Mouse (Mus musculus): ENCODE measurements at regions not wholly inside any gene's neighbourhood (a gene's known extent, or its start where the extent isn't known, plus 50 kb on each side); places are given as distances from the start of the nearest gene placed in this dataset.
"Not testable (repeated sequence)": the region's sequence is repeated elsewhere in the genome, so short reads cannot be mapped to it uniquely, and the experiment has no call there.

- DNase-seq (ENCODE audit: low spot score) = no peak
Measured at GRCm38 (mm10) chr16:69937514-69938194, 74.1 kb upstream of the Speer2 start.

- DNase-seq (ENCODE audit: low spot score) = no peak
Measured at GRCm38 (mm10) chr16:69943635-69944034, 80.1 kb upstream of the Speer2 start.

- no peak for DNase-seq (ENCODE audit: low spot score)
Measured at GRCm38 (mm10) chr16:69948783-69949182, 85.2 kb upstream of the Speer2 start.

GRCm38 (mm10) chr16:69949339-69949738, 85.8 kb upstream of the Speer2 start:
- no peak for DNase-seq (ENCODE audit: low spot score)

GRCm38 (mm10) chr16:69951581-69951980, 88.0 kb upstream of the Speer2 start:
- DNase-seq (ENCODE audit: low spot score) = no peak

- not testable (repeated sequence) for DNase-seq (ENCODE audit: low spot score)
Measured at GRCm38 (mm10) chr16:69966561-69966960, 103.0 kb upstream of the Speer2 start.

- peak; percentile 25 for DNase-seq (ENCODE audit: low spot score)
Measured at GRCm38 (mm10) chr16:69979813-69980527, 116.4 kb upstream of the Speer2 start.

- no peak for DNase-seq (ENCODE audit: low spot score)
Measured at GRCm38 (mm10) chr16:69984320-69984719, 120.8 kb upstream of the Speer2 start.

- DNase-seq (ENCODE audit: low spot score) = no peak
Measured at GRCm38 (mm10) chr16:69991907-69992470, 128.4 kb upstream of the Speer2 start.

GRCm38 (mm10) chr16:69992715-69993114, 129.2 kb upstream of the Speer2 start:
- DNase-seq (ENCODE audit: low spot score) = no peak

GRCm38 (mm10) chr16:70006863-70007262, 143.3 kb upstream of the Speer2 start:
- DNase-seq (ENCODE audit: low spot score) = no peak

- DNase-seq (ENCODE audit: low spot score) = no peak
Measured at GRCm38 (mm10) chr16:70016980-70017379, 153.4 kb upstream of the Speer2 start.

GRCm38 (mm10) chr16:70019564-70019963, 156.0 kb upstream of the Speer2 start:
- DNase-seq (ENCODE audit: low spot score) = no peak

- no peak for DNase-seq (ENCODE audit: low spot score)
Measured at GRCm38 (mm10) chr16:70021436-70021835, 157.9 kb upstream of the Speer2 start.

GRCm38 (mm10) chr16:70028649-70029048, 165.1 kb upstream of the Speer2 start:
- peak; percentile 32 for DNase-seq (ENCODE audit: low spot score)

GRCm38 (mm10) chr16:70045547-70045946, 182.0 kb upstream of the Speer2 start:
- DNase-seq (ENCODE audit: low spot score) = no peak

- DNase-seq (ENCODE audit: low spot score) = no peak
Measured at GRCm38 (mm10) chr16:70046009-70046408, 182.5 kb upstream of the Speer2 start.

GRCm38 (mm10) chr16:70049850-70050249, 186.3 kb upstream of the Speer2 start:
- no peak for DNase-seq (ENCODE audit: low spot score)

GRCm38 (mm10) chr16:70071471-70071870, 207.9 kb upstream of the Speer2 start:
- DNase-seq (ENCODE audit: low spot score) = no peak

- no peak for DNase-seq (ENCODE audit: low spot score)
Measured at GRCm38 (mm10) chr16:70073740-70074139, 210.2 kb upstream of the Speer2 start.

- DNase-seq (ENCODE audit: low spot score) = no peak
Measured at GRCm38 (mm10) chr16:70079497-70079896, 216.0 kb upstream of the Speer2 start.

- DNase-seq (ENCODE audit: low spot score) = no peak
Measured at GRCm38 (mm10) chr16:70091291-70091690, 222.5 kb upstream of the Gbe1 start.

GRCm38 (mm10) chr16:70091963-70092362, 221.8 kb upstream of the Gbe1 start:
- DNase-seq (ENCODE audit: low spot score) = no peak
